Mouse (Mus musculus): ENCODE measurements around the gene Spef1. TPM values are rescaled to one million over a fixed set of nuclear protein-coding genes. Genes with fewer than 3 reads are reported as not detected.

Gene Spef1
- total RNA-seq, 1 experiment from 2014 or later: 4.7 TPM

GRCm38 (mm10) chr2:131146193-131147042 lies 40.7 kb downstream of the Spef1 start:
- no peak for ATAC-seq (replicated peaks; ENCODE audit: low read depth, poor library complexity, severe bottlenecking)

GRCm38 (mm10) chr2:131145536-131145935 lies 41.5 kb downstream of the Spef1 start:
- ATAC-seq (replicated peaks; ENCODE audit: low read depth, poor library complexity, severe bottlenecking): no peak

GRCm38 (mm10) chr2:131145121-131145520 lies 42.0 kb downstream of the Spef1 start:
- no peak for ATAC-seq (replicated peaks; ENCODE audit: low read depth, poor library complexity, severe bottlenecking)

GRCm38 (mm10) chr2:131143007-131143780 lies 43.9 kb downstream of the Spef1 start:
- no peak for ATAC-seq (replicated peaks; ENCODE audit: low read depth, poor library complexity, severe bottlenecking)

GRCm38 (mm10) chr2:131142592-131142991 lies 44.5 kb downstream of the Spef1 start:
- ATAC-seq (replicated peaks; ENCODE audit: low read depth, poor library complexity, severe bottlenecking): peak; percentile 92

GRCm38 (mm10) chr2:131141336-131141986 lies 45.6 kb downstream of the Spef1 start:
- ATAC-seq (replicated peaks; ENCODE audit: low read depth, poor library complexity, severe bottlenecking): no peak

- no peak for ATAC-seq (replicated peaks; ENCODE audit: low read depth, poor library complexity, severe bottlenecking)
Observed at GRCm38 (mm10) chr2:131140533-131140905, 46.6 kb downstream of the Spef1 start.

- no peak for ATAC-seq (replicated peaks; ENCODE audit: low read depth, poor library complexity, severe bottlenecking)
Observed at GRCm38 (mm10) chr2:131139886-131140532, 47.1 kb downstream of the Spef1 start.

GRCm38 (mm10) chr2:131139287-131139686 lies 47.8 kb downstream of the Spef1 start:
- no peak for ATAC-seq (replicated peaks; ENCODE audit: low read depth, poor library complexity, severe bottlenecking)

GRCm38 (mm10) chr2:131138760-131139159 lies 48.3 kb downstream of the Spef1 start:
- no peak for ATAC-seq (replicated peaks; ENCODE audit: low read depth, poor library complexity, severe bottlenecking)

GRCm38 (mm10) chr2:131138296-131138695 lies 48.8 kb downstream of the Spef1 start:
- no peak for ATAC-seq (replicated peaks; ENCODE audit: low read depth, poor library complexity, severe bottlenecking)

- peak; percentile 92 for ATAC-seq (replicated peaks; ENCODE audit: low read depth, poor library complexity, severe bottlenecking)
Observed at GRCm38 (mm10) chr2:131135521-131136139, 51.5 kb downstream of the Spef1 start.

GRCm38 (mm10) chr2:131134826-131135400 lies 52.2 kb downstream of the Spef1 start:
- ATAC-seq (replicated peaks; ENCODE audit: low read depth, poor library complexity, severe bottlenecking): no peak

- no peak for ATAC-seq (replicated peaks; ENCODE audit: low read depth, poor library complexity, severe bottlenecking)
Observed at GRCm38 (mm10) chr2:131134381-131134780, 52.7 kb downstream of the Spef1 start.

- ATAC-seq (replicated peaks; ENCODE audit: low read depth, poor library complexity, severe bottlenecking): no peak
Observed at GRCm38 (mm10) chr2:131132930-131133547, 54.0 kb downstream of the Spef1 start, which contains the start of gene Gm11037. Gene Gm11037, plus strand, starts transcription at chr2:131133497.

GRCm38 (mm10) chr2:131132111-131132888 lies 54.8 kb downstream of the Spef1 start:
- ATAC-seq (replicated peaks; ENCODE audit: low read depth, poor library complexity, severe bottlenecking): no peak

- ATAC-seq (replicated peaks; ENCODE audit: low read depth, poor library complexity, severe bottlenecking): no peak
Observed at GRCm38 (mm10) chr2:131130849-131131248, 56.2 kb downstream of the Spef1 start.

GRCm38 (mm10) chr2:131129836-131130235 lies 57.2 kb downstream of the Spef1 start:
- no peak; the same call in 1 of the 2 replicates for ATAC-seq (replicated peaks; ENCODE audit: low read depth, poor library complexity, severe bottlenecking)
